ENCODE assay signal across 17 mouse cellular contexts in the genomic region with DNA sequence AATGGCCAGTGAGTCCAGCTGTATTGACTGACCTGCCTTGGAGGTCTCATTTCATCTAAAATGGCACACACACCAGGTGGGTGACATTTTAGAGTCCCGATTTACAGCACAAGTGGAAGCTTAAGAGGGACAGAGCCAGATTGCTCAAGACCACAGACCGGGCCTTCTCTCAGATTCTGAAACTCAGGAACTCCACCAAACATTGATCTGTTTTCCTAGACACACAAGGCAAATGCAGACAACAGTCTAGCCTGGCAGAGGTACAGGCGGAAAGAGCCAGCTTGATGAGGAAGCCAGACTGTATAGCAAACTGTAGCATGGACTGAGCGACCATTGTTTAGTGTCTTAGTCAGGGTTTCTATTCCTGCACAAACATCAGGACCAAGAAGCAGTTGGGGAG. TPM values are rescaled to one million over a fixed set of nuclear protein-coding genes. Genes with fewer than 3 reads are reported as not detected.
DNase-seq lines count a peak whose midpoint lies in the region; ATAC-seq lines count a peak whose summit lies in the region.
"Had no signal": no experiment of that assay in that cellular context is flagged by ENCODE, and none has a peak within 500 bp of the region (broad histone marks: within the 10 kb centered on the region; RNA-seq: fewer than 3 reads in every experiment).

No protein-coding gene starts in this region.

- peak overlapping the region; percentile 5; the same call in 1 of the 2 replicates for H3K9ac ChIP-seq in heart, embryonic 14.5 days (ENCODE audit: low read length)
- no peak overlapping the region for H3K9ac ChIP-seq in kidney, embryonic 15.5 days
- H3K9ac ChIP-seq in intestine, embryonic 16.5 days (ENCODE audit: low read depth, low read length) = no peak overlapping the region
- H3K9ac ChIP-seq: neural tube, embryonic 13.5 days had no signal

- H3K27ac ChIP-seq in heart, embryonic 14.5 days (replicated peaks in 1 of 2; ENCODE audit: control insufficient read depth in 1 of 2, insufficient read depth in 1 of 2, low read depth in 2 of 2, low read length in 2 of 2) = peak overlapping the region in 1 of 2 experiments; percentile 69; a peak in 2 of 4 replicates
- H3K27ac ChIP-seq in kidney, embryonic 15.5 days = peak overlapping the region; percentile 79
- peak overlapping the region; percentile 65 for H3K27ac ChIP-seq in brown adipose tissue, adult 24 weeks (replicated peaks; ENCODE audit: low read depth, low read length)
- 0 out of 2 replicates have a peak overlapping the region, but pooled peaks have one; percentile 37 for H3K27ac ChIP-seq in intestine, embryonic 16.5 days (ENCODE audit: low read length)
- H3K27ac ChIP-seq: forebrain, embryonic 10.5 days; neural tube, embryonic 13.5 days had no signal

- peaks cover 88 to 96% of the 10 kb centered on the region in 2 experiments for H3K4me1 ChIP-seq in heart, embryonic 14.5 days (ENCODE audit: control insufficient read depth in 2 of 2, insufficient read depth in 2 of 2, low read length in 2 of 2)
- H3K4me1 ChIP-seq in kidney, embryonic 15.5 days = peaks cover 81% of the 10 kb centered on the region
- H3K4me1 ChIP-seq in brown adipose tissue, adult 24 weeks (ENCODE audit: control insufficient read depth, insufficient read depth, insufficient read length, low read length) = peaks cover 61% of the 10 kb centered on the region
- peaks cover 61% of the 10 kb centered on the region for H3K4me1 ChIP-seq in intestine, embryonic 16.5 days (ENCODE audit: control insufficient read depth, insufficient read depth, low read length)

- intact Hi-C loops in heart, postnatal 25 days (cut with DNase I) = no loop called here

- no peaks in the 10 kb centered on the region for H3K9me3 ChIP-seq in heart, embryonic 14.5 days (ENCODE audit: control insufficient read depth, low read length)
- H3K9me3 ChIP-seq in kidney, embryonic 15.5 days (replicated peaks) = no peaks in the 10 kb centered on the region
- no peaks in the 10 kb centered on the region for H3K9me3 ChIP-seq in intestine, embryonic 16.5 days (ENCODE audit: control insufficient read depth, low read length)
- H3K9me3 ChIP-seq: forebrain, embryonic 10.5 days; liver, embryonic 13.5 days; neural tube, embryonic 13.5 days had no signal

- 75% methylated on average over 4 of the region's 4 CpGs for WGBS in heart, embryonic 14.5 days
- WGBS in kidney, embryonic 15.5 days = 79% methylated on average over 4 of the region's 4 CpGs
- 86% methylated on average over 4 of the region's 4 CpGs for WGBS in intestine, embryonic 16.5 days

- ATAC-seq in heart, embryonic 14.5 days (ENCODE audit: insufficient number of reproducible peaks, insufficient read depth, low FRiP score, low read depth) = no peak
- no peak for ATAC-seq in kidney, embryonic 15.5 days (replicated peaks; ENCODE audit: low FRiP score)
- ATAC-seq in intestine, embryonic 16.5 days = no peak
- ATAC-seq: inflammation-experienced regulatory T-cells, adult 6 months had no signal

- H3K4me2 ChIP-seq in heart, embryonic 14.5 days (ENCODE audit: low read length) = no peak overlapping the region
- H3K4me2 ChIP-seq in kidney, embryonic 15.5 days = no peak overlapping the region
- no peak overlapping the region for H3K4me2 ChIP-seq in intestine, embryonic 16.5 days (ENCODE audit: low read depth, low read length)
- H3K4me2 ChIP-seq: midbrain, embryonic 11.5 days; neural tube, embryonic 13.5 days had no signal

- H3K4me3 ChIP-seq in heart, embryonic 14.5 days (ENCODE audit: control insufficient read depth in 1 of 2, insufficient read depth in 1 of 2, low read depth in 1 of 2, low read length in 2 of 2) = no peak overlapping the region
- no peak overlapping the region for H3K4me3 ChIP-seq in kidney, embryonic 15.5 days (replicated peaks)
- H3K4me3 ChIP-seq in brown adipose tissue, adult 24 weeks (ENCODE audit: insufficient read depth, low read depth, low read length) = no peak overlapping the region
- no peak overlapping the region for H3K4me3 ChIP-seq in intestine, embryonic 16.5 days (ENCODE audit: low read length)
- H3K4me3 ChIP-seq: forebrain, embryonic 10.5 days; liver, embryonic 13.5 days; neural tube, embryonic 13.5 days had no signal

- H3K36me3 ChIP-seq in heart, embryonic 14.5 days (ENCODE audit: control insufficient read depth, insufficient read depth, low read length) = no peaks in the 10 kb centered on the region
- no peaks in the 10 kb centered on the region for H3K36me3 ChIP-seq in kidney, embryonic 15.5 days
- no peaks in the 10 kb centered on the region for H3K36me3 ChIP-seq in intestine, embryonic 16.5 days (ENCODE audit: control insufficient read depth, insufficient read depth, low read length)
- H3K36me3 ChIP-seq: forebrain, embryonic 10.5 days; neural tube, embryonic 13.5 days had no signal

- no peak for DNase-seq in heart, postnatal 25 days (ENCODE audit: low spot score)
- DNase-seq in kidney, adult 9 months = no peak
- no peak for DNase-seq in embryo, embryonic 10 days (ENCODE audit: low spot score)
- DNase-seq: adrenal gland, postnatal 25 days; cerebellum, adult 9-10 months; gastrocnemius, postnatal 25 days; layer of hippocampus, postnatal 36 days; liver, embryonic 13.5 days; lung, postnatal 36 days had no signal

- H3K27me3 ChIP-seq in heart, embryonic 14.5 days (ENCODE audit: control insufficient read depth, insufficient read depth, low read length) = no peaks in the 10 kb centered on the region
- H3K27me3 ChIP-seq in kidney, embryonic 15.5 days = no peaks in the 10 kb centered on the region
- H3K27me3 ChIP-seq in intestine, embryonic 16.5 days (replicated peaks; ENCODE audit: control insufficient read depth, insufficient read depth, low read length) = no peaks in the 10 kb centered on the region
- H3K27me3 ChIP-seq: liver, embryonic 13.5 days; neural tube, embryonic 13.5 days had no signal

RNA-seq across cellular contexts. Expression of a gene that starts 46.3 kb away (rescaled TPM):
- polyA plus RNA-seq in heart, embryonic 14.5 days (2014; fragmentation: Nextera tagmentation; extraction: Ambion mirVana) = 10.2 and 12.0 TPM in 2 replicates
- total RNA-seq in heart, postnatal 25 days (2021) = 10 to 100 TPM; 42.5 to 50.9 TPM
- polyA plus RNA-seq in kidney, embryonic 15.5 days (2015; fragmentation: Nextera tagmentation; extraction: Ambion mirVana) = 3.5 and 3.6 TPM in 2 replicates
- 20.3 and 21.8 TPM in 2 replicates for polyA plus RNA-seq in brown adipose tissue, adult 24 weeks (2012; ENCODE audit: insufficient read depth, insufficient read length, missing spikeins)
- 1.8 and 2.4 TPM in 2 replicates for polyA plus RNA-seq in intestine, embryonic 16.5 days (2015; fragmentation: Nextera tagmentation; extraction: Ambion mirVana)
